ENCODE assay signal across 34 mouse cellular contexts in the genomic region with DNA sequence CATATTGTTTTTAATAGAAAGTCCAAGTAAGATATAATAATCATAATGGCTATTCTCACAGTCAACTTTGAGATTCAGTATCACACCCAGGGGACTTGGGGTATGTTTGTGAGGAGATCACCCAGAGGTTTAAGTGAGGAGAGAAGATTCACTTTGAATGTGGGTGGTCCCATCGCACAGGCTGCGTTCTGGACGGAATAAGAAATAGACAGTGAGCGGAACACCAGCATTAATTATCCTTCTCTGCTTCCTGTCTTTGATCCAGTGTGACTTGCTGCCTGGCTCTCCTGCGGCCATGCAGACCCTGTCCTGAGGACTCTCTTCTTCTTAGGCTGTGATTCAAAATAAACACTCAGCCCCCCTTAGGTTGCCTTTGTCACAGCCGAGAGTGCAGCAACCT.
"Had no signal": no experiment of that assay in that cellular context is flagged by ENCODE, and none has a peak within 500 bp of the region (broad histone marks: within the 10 kb centered on the region; RNA-seq: fewer than 3 reads in every experiment).

No protein-coding gene starts in this region.

- ATAC-seq: hindbrain, embryonic 16.5 days; hindbrain, postnatal 0 days; inflammation-experienced regulatory T-cells, adult 6 months; intestine, embryonic 15.5 days; intestine, embryonic 16.5 days; intestine, postnatal 0 days had no signal

- H3K27me3 ChIP-seq: hindbrain, embryonic 12.5 days; hindbrain, embryonic 13.5 days; hindbrain, embryonic 15.5 days; intestine, embryonic 15.5 days; kidney, embryonic 15.5 days had no signal

- H3K27ac ChIP-seq: heart, adult 2 months; heart, embryonic 10.5 days; heart, embryonic 13.5 days; heart, embryonic 15.5 days; hindbrain, embryonic 10.5 days; hindbrain, embryonic 12.5 days; hindbrain, embryonic 13.5 days; hindbrain, embryonic 14.5 days; hindbrain, embryonic 15.5 days; hindbrain, postnatal 0 days; intestine, embryonic 15.5 days; kidney, embryonic 15.5 days; layer of hippocampus, adult 2 months had no signal

- H3K4me2 ChIP-seq: heart, embryonic 11.5 days; heart, embryonic 12.5 days; heart, embryonic 13.5 days; heart, embryonic 15.5 days; hindbrain, embryonic 12.5 days; hindbrain, embryonic 13.5 days; hindbrain, embryonic 14.5 days; hindbrain, embryonic 15.5 days; intestine, embryonic 15.5 days; kidney, embryonic 15.5 days had no signal

- H3K9ac ChIP-seq: heart, embryonic 12.5 days; heart, embryonic 13.5 days; heart, embryonic 15.5 days; hindbrain, embryonic 12.5 days; hindbrain, embryonic 13.5 days; hindbrain, embryonic 14.5 days; hindbrain, embryonic 15.5 days; intestine, embryonic 15.5 days; kidney, embryonic 15.5 days had no signal

- DNase-seq: heart, adult 2 months; heart, postnatal 10 days; heart, postnatal 14 days; heart, postnatal 36 days; heart, postnatal 4 days; kidney, adult 11 months; kidney, adult 18-20 months; kidney, adult 8-10 months; kidney, adult 9 months; kidney, postnatal 10 days; kidney, postnatal 14 days; kidney, postnatal 25 days; kidney, postnatal 36 days; kidney, postnatal 4 days; layer of hippocampus, adult 9-11 months; layer of hippocampus, postnatal 36 days had no signal

- H3K4me3 ChIP-seq: heart, adult 2 months; heart, embryonic 10.5 days; heart, embryonic 12.5 days; heart, embryonic 13.5 days; heart, embryonic 15.5 days; hindbrain, embryonic 10.5 days; hindbrain, embryonic 12.5 days; hindbrain, embryonic 13.5 days; hindbrain, embryonic 15.5 days; intestine, embryonic 15.5 days; kidney, embryonic 15.5 days; layer of hippocampus, adult 2 months had no signal

- H3K36me3 ChIP-seq: heart, embryonic 10.5 days; heart, embryonic 12.5 days; heart, embryonic 13.5 days; heart, embryonic 15.5 days; hindbrain, embryonic 10.5 days; hindbrain, embryonic 12.5 days; hindbrain, embryonic 13.5 days; hindbrain, embryonic 15.5 days; intestine, embryonic 15.5 days; kidney, embryonic 15.5 days had no signal

- H3K9me3 ChIP-seq: heart, embryonic 15.5 days; hindbrain, embryonic 10.5 days; hindbrain, embryonic 12.5 days; hindbrain, embryonic 13.5 days; hindbrain, embryonic 15.5 days; intestine, embryonic 15.5 days; kidney, embryonic 15.5 days had no signal

- H3K4me1 ChIP-seq: heart, embryonic 10.5 days; hindbrain, embryonic 13.5 days; hindbrain, embryonic 15.5 days had no signal
